Mouse (Mus musculus) cerebellum, adult 11-12 months (tissue): ENCODE data around the gene Kcnk13.

Experiments
- DNase-seq: peaks from one replicate; pipeline ENCODE4 v3.0.0; 2022

The Kcnk13 gene

GRCm38 (mm10) chr12:99964301-99965202 lies at the start of gene Kcnk13:
Gene Kcnk13 (plus strand): TSS chr12:99964499.
- DNase-seq = peak; percentile 29

DNA sequence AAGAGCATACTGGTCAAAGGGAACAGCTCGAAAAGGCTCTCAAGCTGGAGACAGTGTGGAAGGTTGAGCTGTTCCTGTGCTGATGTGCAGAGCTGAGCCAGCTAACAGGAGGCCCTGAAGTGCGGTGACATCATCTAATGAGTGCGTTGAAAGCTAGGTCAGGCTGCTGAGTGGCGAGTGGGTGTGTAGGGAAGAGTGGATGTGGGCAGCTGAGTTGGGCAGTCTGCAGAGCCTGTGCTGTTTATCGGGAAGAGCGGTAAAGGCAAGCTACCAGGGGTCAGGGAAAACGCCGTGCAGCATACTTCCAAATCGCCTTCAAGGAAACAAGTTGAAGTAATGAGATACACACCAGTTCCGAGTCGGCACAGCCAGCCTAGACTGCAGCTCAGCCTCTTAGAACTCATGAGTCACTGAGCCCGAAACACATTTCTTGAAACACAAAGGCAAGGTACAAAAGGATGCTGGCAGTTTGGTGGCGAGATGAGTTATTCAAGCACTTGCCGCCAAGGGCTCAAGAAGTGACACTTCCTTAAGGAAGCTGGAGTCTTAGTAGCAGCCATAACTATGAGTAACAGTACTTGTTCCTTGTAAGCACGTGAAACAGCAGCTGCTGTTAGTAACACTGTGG lies 46.4 kb upstream of the Kcnk13 start:
- DNase-seq = no peak

- no peak for DNase-seq
Measured at GRCm38 (mm10) chr12:99919636-99920035, 44.7 kb upstream of the Kcnk13 start.

DNA sequence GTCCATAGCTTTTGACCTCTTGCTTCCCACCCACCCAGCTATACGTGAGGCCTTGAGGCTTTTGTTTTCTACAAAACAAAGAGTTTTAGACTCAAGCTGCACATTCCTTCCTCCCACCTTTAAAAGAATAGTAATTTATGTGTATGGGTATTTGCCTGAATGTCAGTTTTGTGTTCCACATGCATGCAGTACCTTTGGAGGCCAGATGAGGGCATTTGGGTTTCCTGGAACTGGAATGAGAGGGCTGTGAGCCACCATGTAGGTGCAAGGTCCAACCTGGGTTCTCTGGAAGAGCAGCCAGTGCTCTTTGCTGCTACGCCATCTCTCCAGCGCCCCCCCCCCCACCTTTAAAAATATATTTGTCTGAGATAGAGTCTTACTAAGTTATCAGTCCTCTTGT lies 43.3 kb upstream of the Kcnk13 start:
- DNase-seq = no peak

DNA sequence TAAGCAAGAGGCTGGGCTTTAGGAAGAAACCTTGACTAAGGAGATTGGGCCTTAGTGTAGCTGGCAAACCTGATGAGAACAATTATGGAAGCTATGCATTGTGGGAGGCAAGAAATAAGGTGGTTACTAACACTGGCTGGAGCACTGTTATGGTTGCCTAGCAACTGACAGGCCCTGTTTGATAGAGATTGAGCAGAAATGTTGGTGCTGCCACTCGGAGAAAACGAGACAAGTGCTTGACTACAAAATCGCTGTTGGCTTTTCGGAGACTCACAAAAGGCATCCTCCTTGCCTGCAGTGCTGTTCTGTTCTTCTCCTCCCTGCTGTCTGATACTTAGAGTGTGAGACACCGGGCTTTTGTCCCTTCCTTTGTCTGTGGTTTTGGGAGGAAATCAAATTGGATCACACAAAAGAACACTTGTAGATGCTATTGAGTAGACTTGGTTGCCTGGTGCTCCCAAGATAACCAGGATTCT lies 41.1 kb upstream of the Kcnk13 start:
- DNase-seq = no peak

DNA sequence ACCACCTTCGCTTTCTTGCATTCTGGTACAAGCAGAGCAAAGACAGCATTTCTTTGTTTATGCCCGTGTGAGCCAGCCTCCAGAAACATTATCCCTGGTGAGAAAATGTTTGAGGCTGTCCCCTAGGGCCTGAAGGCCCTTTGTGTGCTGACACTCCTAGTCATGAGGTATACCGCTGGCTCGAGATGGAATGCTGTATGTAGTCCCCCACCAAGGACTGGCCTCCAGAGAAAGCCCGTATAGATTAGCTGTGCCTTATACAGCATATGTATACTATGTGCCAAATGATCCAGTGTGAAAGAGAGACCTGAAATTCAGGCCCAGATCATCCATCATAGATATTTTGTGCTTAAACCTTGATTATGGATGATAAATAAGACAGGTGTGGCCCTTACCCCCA lies 40.6 kb upstream of the Kcnk13 start:
- no peak for DNase-seq

- DNase-seq = no peak
Measured at GRCm38 (mm10) chr12:99928311-99928710, 36.0 kb upstream of the Kcnk13 start.

DNA sequence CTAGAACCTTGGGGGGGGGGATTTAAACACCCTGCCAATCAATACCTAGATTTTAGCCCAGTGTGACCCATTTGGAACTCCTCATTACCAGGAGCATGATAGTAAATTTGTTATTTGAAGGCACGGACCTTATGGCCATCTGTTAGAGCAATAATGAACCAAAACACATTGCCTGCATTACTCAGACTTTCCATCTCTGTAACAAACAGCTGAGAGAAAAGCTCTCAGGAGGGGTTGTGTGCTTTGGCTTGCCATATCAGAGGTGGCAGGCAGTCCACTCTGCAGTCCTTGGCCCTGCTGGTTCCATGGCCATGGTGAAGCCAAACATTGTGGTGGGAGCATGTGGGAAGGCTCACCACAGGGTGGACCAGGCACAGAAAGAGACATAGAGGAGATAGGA lies 35.1 kb upstream of the Kcnk13 start:
- no peak for DNase-seq

GRCm38 (mm10) chr12:99932245-99932644 lies 32.1 kb upstream of the Kcnk13 start:
- DNase-seq = no peak

- no peak for DNase-seq
Measured at GRCm38 (mm10) chr12:99933630-99934029, 30.7 kb upstream of the Kcnk13 start.

- DNase-seq = no peak
Measured at GRCm38 (mm10) chr12:99935403-99935802, 28.9 kb upstream of the Kcnk13 start.

DNA sequence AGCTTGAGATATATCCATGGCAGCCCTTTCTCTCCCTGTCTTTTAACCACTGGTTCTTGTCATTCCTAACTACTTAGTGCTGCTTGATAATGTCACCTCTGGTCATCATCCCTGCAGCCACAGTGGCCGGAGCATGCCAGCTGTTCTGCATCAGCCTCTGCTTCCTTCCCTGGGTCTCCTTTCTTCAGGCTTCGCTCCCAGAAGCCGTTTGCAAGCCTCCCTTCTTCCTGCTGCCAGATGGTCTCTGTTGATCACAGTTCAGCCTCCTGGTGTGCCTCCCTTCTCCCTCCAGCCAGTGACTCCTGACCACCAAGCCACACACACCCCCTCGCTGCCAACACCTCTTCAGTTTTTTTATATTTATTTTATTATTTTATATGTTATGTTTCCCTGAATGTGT lies 25.8 kb upstream of the Kcnk13 start:
- no peak for DNase-seq

- no peak for DNase-seq
Measured at GRCm38 (mm10) chr12:99939179-99939578, 25.1 kb upstream of the Kcnk13 start.

DNA sequence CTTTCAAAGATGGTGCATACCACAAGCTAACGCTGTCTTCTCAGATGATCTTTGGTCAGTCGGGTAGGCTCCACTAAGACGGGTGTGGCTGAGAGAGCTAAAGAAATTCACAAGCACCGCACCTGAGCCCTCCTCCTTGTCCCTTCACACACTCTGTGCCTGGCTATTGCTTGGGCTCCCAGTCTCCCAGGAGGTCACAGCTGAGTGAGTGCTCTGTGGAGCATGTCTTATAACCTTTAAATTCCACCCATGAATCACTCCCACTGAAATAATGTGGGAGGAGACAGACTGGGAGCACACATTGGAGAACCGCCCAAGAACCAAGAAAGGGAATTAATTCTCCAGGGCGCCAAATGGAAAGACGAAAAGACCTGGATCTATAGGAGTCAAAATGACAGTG lies 23.6 kb upstream of the Kcnk13 start:
- DNase-seq = no peak

DNA sequence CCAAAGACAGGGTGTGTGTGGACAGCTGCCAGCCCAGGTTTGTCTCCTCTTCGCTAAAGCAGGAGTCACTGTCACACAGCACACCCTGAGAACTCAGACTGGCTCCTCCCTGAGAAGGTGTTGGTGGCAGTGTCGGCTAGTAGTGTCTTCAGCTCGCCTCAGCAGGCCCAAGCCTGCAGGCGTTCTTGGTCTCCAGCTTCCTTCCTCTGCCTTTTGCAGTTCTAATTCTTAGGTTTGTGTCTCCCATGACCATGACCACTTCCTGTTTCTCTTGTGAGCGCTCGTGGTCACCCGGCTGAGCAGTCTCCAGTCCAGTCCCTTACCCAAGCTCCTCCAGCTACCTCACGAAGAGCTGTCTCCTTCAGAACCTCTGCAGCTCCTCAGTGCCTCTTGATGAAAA lies 21.9 kb upstream of the Kcnk13 start:
- no peak for DNase-seq

DNA sequence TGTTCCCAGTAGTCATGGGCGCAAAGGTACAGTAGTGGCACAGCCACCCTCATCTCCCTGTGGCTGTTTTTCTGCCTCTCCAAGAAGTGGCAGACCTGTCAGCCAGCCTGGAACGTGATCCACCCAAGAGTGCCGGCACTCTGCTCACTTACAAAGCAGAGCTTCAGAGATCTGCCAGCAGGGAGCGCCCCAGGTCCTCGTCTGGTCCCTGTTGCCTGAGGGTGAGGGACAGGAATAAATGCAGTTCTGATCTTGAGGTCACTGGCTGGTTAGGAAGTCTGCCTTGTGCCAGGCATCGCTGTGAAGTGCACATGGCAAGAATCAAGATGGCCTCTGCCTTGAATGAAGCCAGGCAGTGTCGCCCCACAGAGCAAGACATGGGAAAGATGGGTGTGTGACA lies 11.4 kb upstream of the Kcnk13 start:
- peak; percentile 35 for DNase-seq

- DNase-seq = no peak
Measured at GRCm38 (mm10) chr12:99956411-99956810, 7.9 kb upstream of the Kcnk13 start.

- no peak for DNase-seq
Measured at GRCm38 (mm10) chr12:99958068-99959060, 5.9 kb upstream of the Kcnk13 start.

DNA sequence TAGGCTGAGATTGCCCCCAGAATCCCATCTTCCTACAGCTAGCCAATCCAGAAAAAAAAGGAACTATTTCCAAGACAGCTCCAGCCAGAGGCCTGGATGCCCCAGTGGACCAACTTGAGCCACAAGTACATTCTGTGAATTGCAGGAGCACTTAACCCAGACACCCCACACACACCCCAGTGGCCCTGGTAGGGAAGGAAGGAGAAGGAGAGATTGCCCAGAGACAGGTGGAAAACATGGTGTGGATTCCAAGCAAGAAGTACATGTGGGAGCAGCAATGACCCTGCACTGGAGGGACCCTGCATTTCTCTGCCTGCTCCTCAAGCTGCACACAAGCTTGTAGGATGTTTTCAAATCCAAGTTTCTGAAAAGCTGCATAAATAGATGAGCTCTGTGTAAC lies 5.0 kb upstream of the Kcnk13 start:
- no peak for DNase-seq

GRCm38 (mm10) chr12:99959930-99960329 lies 4.4 kb upstream of the Kcnk13 start:
- no peak for DNase-seq

- no peak for DNase-seq
Measured at GRCm38 (mm10) chr12:99960675-99961074, 3.6 kb upstream of the Kcnk13 start.

- no peak for DNase-seq
Measured at GRCm38 (mm10) chr12:99965203-99966115, 1.2 kb downstream of the Kcnk13 start.
